Comparison of ENCODE assay signal across 11 mouse cellular contexts in the genomic region with DNA sequence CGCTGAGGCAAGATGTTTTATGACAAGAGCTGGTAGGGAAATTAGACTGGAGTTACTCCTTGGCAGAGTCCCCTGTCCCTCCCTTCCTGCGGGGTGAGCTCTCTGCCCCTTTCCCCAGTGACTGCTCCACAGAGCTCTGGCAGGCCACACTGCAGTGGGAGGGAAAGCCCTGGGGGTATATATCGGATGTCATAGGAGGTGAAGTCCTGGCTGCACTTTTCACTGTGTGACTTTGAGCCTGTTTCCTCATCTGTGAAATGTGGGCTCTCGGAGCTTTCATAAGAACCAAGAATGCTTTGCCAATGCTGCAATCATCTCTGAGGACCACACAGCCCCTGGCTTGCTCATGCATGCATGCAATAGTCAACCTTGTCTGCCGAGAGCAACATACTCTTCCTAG. TPM values are rescaled to one million over a fixed set of nuclear protein-coding genes. Genes with fewer than 3 reads are reported as not detected.
DNase-seq lines count a peak whose midpoint lies in the region; ATAC-seq and TF ChIP-seq lines count a peak whose summit lies in the region.
"Had no signal": no experiment of that assay in that cellular context is flagged by ENCODE, and none has a peak within 500 bp of the region (broad histone marks: within the 10 kb centered on the region; RNA-seq: fewer than 3 reads in every experiment).

No protein-coding gene starts in this region.

- no peak overlapping the region for H3K9ac ChIP-seq in liver, postnatal 0 days (replicated peaks)
- H3K9ac ChIP-seq in liver, embryonic 12.5 days = no peak overlapping the region
- H3K9ac ChIP-seq in intestine, embryonic 16.5 days (ENCODE audit: low read depth, low read length) = no peak overlapping the region
- H3K9ac ChIP-seq in midbrain, postnatal 0 days (replicated peaks; ENCODE audit: low read length, poor library complexity, severe bottlenecking) = no peak overlapping the region
- H3K9ac ChIP-seq: hindbrain, embryonic 12.5 days had no signal

- no peaks in the 10 kb centered on the region for H3K36me3 ChIP-seq in liver, postnatal 0 days (replicated peaks; ENCODE audit: insufficient read depth, low read length)
- no peaks in the 10 kb centered on the region for H3K36me3 ChIP-seq in liver, embryonic 12.5 days
- no peaks in the 10 kb centered on the region for H3K36me3 ChIP-seq in intestine, embryonic 16.5 days (ENCODE audit: control insufficient read depth, insufficient read depth, low read length)
- H3K36me3 ChIP-seq in midbrain, postnatal 0 days (ENCODE audit: insufficient read depth, low read length) = no peaks in the 10 kb centered on the region
- H3K36me3 ChIP-seq: hindbrain, embryonic 12.5 days had no signal

- H3K27ac ChIP-seq in liver, postnatal 0 days (ENCODE audit: low read depth) = peak overlapping the region; percentile 64
- H3K27ac ChIP-seq in liver, embryonic 12.5 days = no peak overlapping the region
- peak overlapping the region; percentile 54 for H3K27ac ChIP-seq in intestine, embryonic 16.5 days (ENCODE audit: low read length)
- no peak overlapping the region for H3K27ac ChIP-seq in midbrain, postnatal 0 days (ENCODE audit: low read depth, low read length)
- H3K27ac ChIP-seq: hindbrain, embryonic 12.5 days had no signal

- H3K27me3 ChIP-seq in liver, postnatal 0 days (ENCODE audit: insufficient read depth, low read length) = no peaks in the 10 kb centered on the region
- H3K27me3 ChIP-seq in liver, embryonic 12.5 days (replicated peaks) = 0 out of 2 replicates have a peak, but pooled peaks cover 3% of the 10 kb centered on the region
- H3K27me3 ChIP-seq in intestine, embryonic 16.5 days (replicated peaks; ENCODE audit: control insufficient read depth, insufficient read depth, low read length) = no peaks in the 10 kb centered on the region
- no peaks in the 10 kb centered on the region for H3K27me3 ChIP-seq in midbrain, postnatal 0 days (ENCODE audit: insufficient read depth, low read length)
- H3K27me3 ChIP-seq: hindbrain, embryonic 12.5 days had no signal

- H3K9me3 ChIP-seq in liver, postnatal 0 days (ENCODE audit: low read length) = no peaks in the 10 kb centered on the region
- H3K9me3 ChIP-seq in liver, embryonic 12.5 days (replicated peaks) = no peaks in the 10 kb centered on the region
- H3K9me3 ChIP-seq in intestine, embryonic 16.5 days (ENCODE audit: control insufficient read depth, low read length) = no peaks in the 10 kb centered on the region
- H3K9me3 ChIP-seq in midbrain, postnatal 0 days (ENCODE audit: low read length) = no peaks in the 10 kb centered on the region
- H3K9me3 ChIP-seq: hindbrain, embryonic 12.5 days had no signal

- no peak overlapping the region for H3K4me2 ChIP-seq in liver, postnatal 0 days (ENCODE audit: low read depth, low read length)
- H3K4me2 ChIP-seq in liver, embryonic 12.5 days = no peak overlapping the region
- H3K4me2 ChIP-seq in intestine, embryonic 16.5 days (ENCODE audit: low read depth, low read length) = no peak overlapping the region
- no peak overlapping the region for H3K4me2 ChIP-seq in midbrain, postnatal 0 days (ENCODE audit: low read depth, low read length, poor library complexity, severe bottlenecking)
- H3K4me2 ChIP-seq: hindbrain, embryonic 12.5 days had no signal

- no peak for TF ChIP-seq EP300 in liver, postnatal 0 days (IDR thresholded peaks at IDR 0.05; ENCODE audit: low read depth)

- no peak for TF ChIP-seq CTCF in liver, postnatal 0 days (IDR thresholded peaks at IDR 0.05; ENCODE audit: low read depth)
- no peak for TF ChIP-seq CTCF in midbrain, postnatal 0 days (IDR thresholded peaks at IDR 0.05)

- peak; percentile 31 to 83 for DNase-seq in adrenal gland, adult (ENCODE audit: inconsistent age in 2 of 2, low spot score in 1 of 2)
- DNase-seq in adrenal gland, adult 18-20 months (ENCODE audit: low spot score in 2 of 2) = no peak
- DNase-seq in liver, postnatal 0 days = no peak
- DNase-seq in skeletal muscle tissue, adult 2 months (ENCODE audit: low read depth, low spot score) = peak; percentile 80
- no peak for DNase-seq in spleen, postnatal 4 days (ENCODE audit: low spot score in 2 of 2)
- DNase-seq in midbrain, postnatal 0 days (ENCODE audit: low spot score) = no peak
- DNase-seq: layer of hippocampus, postnatal 36 days; lung, adult 2 months had no signal

- peaks cover 3% of the 10 kb centered on the region for H3K4me1 ChIP-seq in liver, postnatal 0 days (ENCODE audit: insufficient read depth)
- no peaks in the 10 kb centered on the region for H3K4me1 ChIP-seq in liver, embryonic 12.5 days
- H3K4me1 ChIP-seq in intestine, embryonic 16.5 days (ENCODE audit: control insufficient read depth, insufficient read depth, low read length) = peaks cover 10% of the 10 kb centered on the region; the same call in 1 of the 2 replicates
- no peaks in the 10 kb centered on the region for H3K4me1 ChIP-seq in midbrain, postnatal 0 days (ENCODE audit: insufficient read depth, low read length)
- H3K4me1 ChIP-seq: hindbrain, embryonic 12.5 days had no signal

- ATAC-seq in liver, postnatal 0 days = no peak
- no peak for ATAC-seq in liver, embryonic 12.5 days
- no peak for ATAC-seq in intestine, embryonic 16.5 days
- no peak for ATAC-seq in midbrain, postnatal 0 days (ENCODE audit: low FRiP score)

- no peak overlapping the region for H3K4me3 ChIP-seq in liver, postnatal 0 days (ENCODE audit: low read depth, low read length)
- no peak overlapping the region for H3K4me3 ChIP-seq in liver, embryonic 12.5 days
- no peak overlapping the region for H3K4me3 ChIP-seq in intestine, embryonic 16.5 days (ENCODE audit: low read length)
- no peak overlapping the region for H3K4me3 ChIP-seq in midbrain, postnatal 0 days (ENCODE audit: low read depth, low read length)
- H3K4me3 ChIP-seq: hindbrain, embryonic 12.5 days had no signal

- WGBS in liver, postnatal 0 days (ENCODE audit: insufficient replicate concordance) = 58% methylated on average over 5 of the region's 5 CpGs
- 64% methylated on average over 5 of the region's 5 CpGs for WGBS in liver, embryonic 12.5 days (ENCODE audit: insufficient replicate concordance)
- WGBS in intestine, embryonic 16.5 days = 69% methylated on average over 5 of the region's 5 CpGs
- WGBS in midbrain, postnatal 0 days = 72% methylated on average over 5 of the region's 5 CpGs

RNA-seq across cellular contexts. Expression of gene Amotl2, which starts 30.3 kb away (rescaled TPM):
- 100 to 1,000 TPM in 1 of 2 experiments, 10 to 100 TPM in 1; 73.0 to 202 TPM for total RNA-seq in adrenal gland, adult 18-20 months (2021)
- polyA plus RNA-seq in liver, postnatal 0 days (2015; fragmentation: Nextera tagmentation; extraction: Ambion mirVana) = 5.7 and 6.5 TPM in 2 replicates
- polyA plus RNA-seq in liver, embryonic 12.5 days (2016; fragmentation: Nextera tagmentation; extraction: Ambion mirVana) = 10.4 and 11.5 TPM in 2 replicates
- 20.4 and 21.8 TPM in 2 replicates for polyA plus RNA-seq in intestine, embryonic 16.5 days (2015; fragmentation: Nextera tagmentation; extraction: Ambion mirVana)
- 125 and 129 TPM in 2 replicates for total RNA-seq in midbrain, postnatal 0 days (2014; rRNA removed)
- 31.5 and 32.5 TPM in 2 replicates for polyA plus RNA-seq in midbrain, postnatal 0 days (2015; fragmentation: Nextera tagmentation; extraction: Ambion mirVana)

Comparison
In these comparisons a context has a peak if more than half of its experiments do, and no peak if none do; other contexts are left out.
1. DNase-seq: peak in adrenal gland, adult (2 of 2) and skeletal muscle tissue, adult 2 months (single experiment); none in adrenal gland, adult 18-20 months (0 of 2), liver, postnatal 0 days (single experiment), spleen, postnatal 4 days (0 of 2) and midbrain, postnatal 0 days (single experiment).
2. H3K27ac ChIP-seq: peak in liver, postnatal 0 days (single experiment) and intestine, embryonic 16.5 days (single experiment); none in liver, embryonic 12.5 days (single experiment) and midbrain, postnatal 0 days (single experiment).